Comparison of ENCODE assay signal across 8 mouse cellular contexts in genomic region chr17:47522536-47522935, GRCm38 (mm10). TPM values are rescaled to one million over a fixed set of nuclear protein-coding genes. Genes with fewer than 3 reads are reported as not detected.
DNase-seq lines count a peak whose midpoint lies in the region; ATAC-seq and TF ChIP-seq lines count a peak whose summit lies in the region.

No protein-coding gene starts in this region.

- H3K9ac ChIP-seq in midbrain, embryonic 11.5 days (ENCODE audit: low read length) = peak overlapping the region; percentile 50; the same call in 1 of the 2 replicates

- peak overlapping the region; percentile 95 for H3K27ac ChIP-seq in bone marrow, adult 2 months (ENCODE audit: control insufficient read depth, insufficient read depth, low read depth, low read length, poor library complexity)
- peak overlapping the region; percentile 95 for H3K27ac ChIP-seq in hindbrain, embryonic 10.5 days
- peak overlapping the region; percentile 90 for H3K27ac ChIP-seq in midbrain, embryonic 11.5 days (ENCODE audit: low read depth, low read length)

- H3K27me3 ChIP-seq in hindbrain, embryonic 10.5 days (ENCODE audit: insufficient read depth, poor library complexity, severe bottlenecking) = no peaks in the 10 kb centered on the region
- H3K27me3 ChIP-seq in midbrain, embryonic 11.5 days (ENCODE audit: control insufficient read depth, insufficient read depth, low read length) = no peaks in the 10 kb centered on the region

- TF ChIP-seq CTCF in bone marrow, adult 2 months (IDR thresholded peaks at IDR 0.05; ENCODE audit: control insufficient read depth, insufficient read depth, low read length) = no peak

- no peak overlapping the region for H3K4me3 ChIP-seq in bone marrow, adult 2 months (replicated peaks; ENCODE audit: control insufficient read depth, low read depth, low read length)
- H3K4me3 ChIP-seq in hindbrain, embryonic 10.5 days = peak overlapping the region; percentile 40; the same call in 1 of the 2 replicates
- no peak overlapping the region for H3K4me3 ChIP-seq in midbrain, embryonic 11.5 days (ENCODE audit: low read depth, low read length)

- no peak overlapping the region; the same call in 1 of the 2 replicates for H3K4me2 ChIP-seq in midbrain, embryonic 11.5 days

- H3K4me1 ChIP-seq in bone marrow, adult 2 months (ENCODE audit: control insufficient read depth, insufficient read depth, low read length) = peaks cover 21% of the 10 kb centered on the region
- H3K4me1 ChIP-seq in hindbrain, embryonic 10.5 days (replicated peaks) = peaks cover 57% of the 10 kb centered on the region
- peaks cover 19% of the 10 kb centered on the region for H3K4me1 ChIP-seq in midbrain, embryonic 11.5 days (ENCODE audit: control insufficient read depth, insufficient read depth, low read length)

- no peaks in the 10 kb centered on the region for H3K36me3 ChIP-seq in hindbrain, embryonic 10.5 days
- no peaks in the 10 kb centered on the region for H3K36me3 ChIP-seq in midbrain, embryonic 11.5 days (ENCODE audit: control insufficient read depth, insufficient read depth, low read length)

- peak; percentile 97 for DNase-seq in heart, adult 11 months
- DNase-seq in heart, adult 18-20 months = no peak
- DNase-seq in hindbrain, embryonic 10.5 days (ENCODE audit: low spot score) = no peak
- peak; percentile 89 for DNase-seq in midbrain, embryonic 11.5 days (ENCODE audit: low spot score, missing footprints)
- DNase-seq in urinary bladder, postnatal 36 days (ENCODE audit: low spot score in 2 of 2) = no peak
- no peak for DNase-seq in spleen, adult 18-20 months
- DNase-seq in spleen, adult 12 weeks (ENCODE audit: low spot score) = no peak

- no peak for TF ChIP-seq POLR2A in bone marrow, adult 2 months (IDR thresholded peaks at IDR 0.05; ENCODE audit: borderline replicate concordance, control insufficient read depth, low read depth, low read length)

- 17% methylated on average over 4 of the region's 4 CpGs for WGBS in bone marrow, adult 2 months
- WGBS in hindbrain, embryonic 10.5 days = 69% methylated on average over 4 of the region's 4 CpGs
- 71% methylated on average over 4 of the region's 4 CpGs for WGBS in midbrain, embryonic 11.5 days

- H3K9me3 ChIP-seq in hindbrain, embryonic 10.5 days = no peaks in the 10 kb centered on the region
- H3K9me3 ChIP-seq in midbrain, embryonic 11.5 days (ENCODE audit: control insufficient read depth, low read length) = no peaks in the 10 kb centered on the region

- ATAC-seq in midbrain, embryonic 11.5 days (ENCODE audit: low FRiP score) = no peak

RNA-seq across cellular contexts. Expression of gene Ccnd3, which starts 17.7 kb away (rescaled TPM):
- total RNA-seq in heart, adult 18-20 months (2021) = 10 to 100 TPM; 83.3 to 87.1 TPM
- 356 and 417 TPM in 2 replicates for polyA plus RNA-seq in bone marrow, adult 2 months (2011; ENCODE audit: insufficient read depth, insufficient read length, low replicate concordance, missing spikeins)
- 289 and 330 TPM in 2 replicates for polyA plus RNA-seq in hindbrain, embryonic 10.5 days (2016; fragmentation: Nextera tagmentation; extraction: Ambion mirVana)
- polyA plus RNA-seq in midbrain, embryonic 11.5 days (2014; fragmentation: Nextera tagmentation; extraction: Ambion mirVana) = 175 and 194 TPM in 2 replicates

RNA-seq across cellular contexts. Expression of gene Taf8, which starts 20.4 kb away (rescaled TPM):
- 10 to 100 TPM; 10.2 to 10.4 TPM for total RNA-seq in heart, adult 18-20 months (2021)
- 15.6 and 32.2 TPM in 2 replicates for polyA plus RNA-seq in bone marrow, adult 2 months (2011; ENCODE audit: insufficient read depth, insufficient read length, low replicate concordance, missing spikeins)
- polyA plus RNA-seq in hindbrain, embryonic 10.5 days (2016; fragmentation: Nextera tagmentation; extraction: Ambion mirVana) = 32.5 and 36.0 TPM in 2 replicates
- 25.5 TPM in 2 replicates for polyA plus RNA-seq in midbrain, embryonic 11.5 days (2014; fragmentation: Nextera tagmentation; extraction: Ambion mirVana)

Comparison
In these comparisons a context has a peak if more than half of its experiments do, and no peak if none do; other contexts are left out.
1. DNase-seq: peak in heart, adult 11 months (single experiment) and midbrain, embryonic 11.5 days (single experiment); none in heart, adult 18-20 months (0 of 2), hindbrain, embryonic 10.5 days (single experiment), urinary bladder, postnatal 36 days (0 of 2), spleen, adult 18-20 months (0 of 2) and spleen, adult 12 weeks (single experiment).
2. Peak in every context shown above with its lines, with median percentiles within 50 percentile points of each other: H3K27ac ChIP-seq.